Mouse (Mus musculus) hindbrain, embryonic 11.5 days (tissue): ENCODE data around the gene Gm20388. TPM values are rescaled to one million over a fixed set of nuclear protein-coding genes. Genes with fewer than 3 reads are reported as not detected.
A peak's percentile ranks its signal among the peaks of the same experiment; 100 is the strongest.

Experiments used
- ATAC-seq: fragments of 200-750 bp; cut with Nextera tagmentation; 2 replicates; pipeline ENCODE4 v1.8.0; 2017; ENCODE audit warnings: mild to moderate bottlenecking, moderate TSS enrichment, moderate library complexity; ENCODE audit not compliant: low FRiP score
- DNase-seq: peaks from one replicate; pipeline ENCODE4 v3.0.0-alpha.2; 2015; ENCODE audit warnings: low spot score
- H3K27ac ChIP-seq: fragments of 300-500 bp; sonication (generic); 2 replicates; pipeline ENCODE4 v1.5.1; 2014; ENCODE audit warnings: mild to moderate bottlenecking, low read depth, low read length
- H3K27me3 ChIP-seq: fragments of 300-500 bp; sonication (generic); 2 replicates; pipeline ENCODE4 v1.6.1; 2014; ENCODE audit warnings: mild to moderate bottlenecking, low read length, moderate library complexity, mixed read lengths; ENCODE audit not compliant: control insufficient read depth, insufficient read depth
- H3K36me3 ChIP-seq: fragments of 300-500 bp; sonication (generic); 2 replicates; pipeline ENCODE4 v1.6.1; 2014; ENCODE audit warnings: mild to moderate bottlenecking, low read length, moderate library complexity, mixed read lengths; ENCODE audit not compliant: control insufficient read depth, insufficient read depth
- H3K4me1 ChIP-seq: fragments of 300-500 bp; sonication (generic); replicated peaks from 2 replicates; pipeline ENCODE4 v1.6.1; 2014; ENCODE audit warnings: low read length, mixed read lengths; ENCODE audit not compliant: control insufficient read depth, insufficient read depth
- H3K4me2 ChIP-seq: fragments of 300-500 bp; sonication (generic); replicated peaks from 2 replicates; pipeline ENCODE4 v1.6.1; 2014; ENCODE audit warnings: mild to moderate bottlenecking, low read depth, low read length
- H3K4me3 ChIP-seq: fragments of 300-500 bp; sonication (generic); 2 replicates; pipeline ENCODE4 v1.5.1; 2014; ENCODE audit warnings: low read depth, low read length
- H3K9ac ChIP-seq: fragments of 300-500 bp; sonication (generic); 2 replicates; pipeline ENCODE4 v1.6.1; 2014; ENCODE audit warnings: low read depth, low read length
- H3K9me3 ChIP-seq: fragments of 300-500 bp; sonication (generic); 2 replicates; pipeline ENCODE4 v1.6.1; 2016; ENCODE audit warnings: low read length; ENCODE audit not compliant: control insufficient read depth
- WGBS: fragments of 180-500 bp; shearing (Covaris S2); extraction: QIAGEN DNeasy Blood & Tissue Kit; methylation state at CpG from one replicate; pipeline ENCODE4 v1.1.7; 2014; 5-methylcytosine and 5-hydroxymethylcytosine counted together
- polyA plus RNA-seq: library from polyadenylated mRNA; unstranded; fragments of >200 nt; fragmentation: Nextera tagmentation; extraction: Ambion mirVana; gene quantifications from 2 replicates; pipeline ENCODE4 v1.2.1, GENCODE M21; 2014

Gm20388 gene
- polyA plus RNA-seq, 1 experiment from 2014 or later, result 11.8 TPM

DNA sequence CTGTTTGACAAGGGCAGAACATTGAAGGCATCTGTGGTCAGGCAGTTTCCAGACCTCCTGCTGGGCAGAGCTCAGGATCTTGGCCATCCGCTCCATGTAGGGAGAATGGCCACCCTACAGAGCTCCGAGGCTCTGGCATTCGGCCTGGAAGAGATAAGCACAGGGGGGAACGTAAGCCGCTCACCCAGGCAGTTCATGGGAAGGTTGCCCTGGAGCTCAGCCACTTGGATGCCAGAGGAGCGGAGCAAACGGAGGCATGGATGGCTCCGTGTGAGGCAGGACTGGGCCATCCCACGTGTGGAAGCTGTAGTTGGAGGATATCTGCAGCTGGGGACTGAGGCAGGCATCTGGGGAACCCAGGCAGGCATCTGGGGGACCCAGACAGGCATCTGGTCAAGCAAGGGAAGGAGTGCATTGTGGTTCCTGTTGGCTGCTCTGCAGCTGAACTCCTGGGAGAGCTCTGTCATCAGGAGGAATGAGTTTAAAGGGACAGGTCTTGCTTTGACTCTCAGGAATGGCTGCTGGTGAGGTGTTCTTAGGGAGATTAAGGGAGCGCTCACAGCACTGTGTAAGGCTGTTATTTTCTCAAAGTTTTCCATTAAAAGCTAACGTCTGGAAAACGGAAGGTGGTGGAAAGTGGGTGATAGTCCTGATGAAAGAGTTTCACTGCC lies 4406.0 kb downstream of the Gm20388 start:
- no peak overlapping the region for H3K4me2 ChIP-seq
- DNase-seq (no peak), ATAC-seq (no peak)
- no peaks in the 10 kb centered on the region for H3K27me3 ChIP-seq
- H3K9me3 ChIP-seq, result no peaks in the 10 kb centered on the region
- H3K4me1 ChIP-seq, result peaks cover 4% of the 10 kb centered on the region
- H3K9ac ChIP-seq, result no peak overlapping the region
- H3K4me3 ChIP-seq, result no peak overlapping the region
- no peak overlapping the region for H3K27ac ChIP-seq
- no peaks in the 10 kb centered on the region for H3K36me3 ChIP-seq
- 65% methylated on average over 12 of the region's 12 CpGs for WGBS

DNA sequence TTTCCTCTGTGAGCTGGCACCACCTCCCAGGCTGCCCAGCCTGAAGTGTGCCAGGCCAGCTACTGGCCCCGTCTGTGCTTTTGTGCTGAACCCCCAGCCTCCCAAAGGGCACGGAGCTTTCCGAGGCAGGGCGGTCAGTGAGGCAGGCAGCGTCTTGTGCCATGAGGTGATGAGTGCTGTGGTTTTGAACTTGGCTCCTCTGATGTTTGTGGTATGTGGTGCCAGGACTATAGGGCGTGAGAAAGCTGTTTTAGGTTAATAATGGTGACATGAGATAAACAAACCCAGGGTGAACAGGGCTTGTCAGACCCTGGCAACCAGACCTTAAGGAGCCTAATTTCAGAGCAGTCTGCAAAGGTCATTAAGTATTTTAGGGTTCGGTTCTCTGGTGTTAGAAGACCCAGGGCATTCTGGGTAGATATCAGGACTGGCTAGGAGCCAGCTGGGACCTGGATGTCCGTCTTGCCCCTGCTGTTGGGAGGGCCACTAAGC lies 4406.6 kb downstream of the Gm20388 start:
- no peak overlapping the region for H3K9ac ChIP-seq
- H3K9me3 ChIP-seq, result no peaks in the 10 kb centered on the region
- H3K4me3 ChIP-seq, result no peak overlapping the region
- H3K36me3 ChIP-seq, result no peaks in the 10 kb centered on the region
- no peak overlapping the region for H3K4me2 ChIP-seq
- peaks cover 4% of the 10 kb centered on the region for H3K4me1 ChIP-seq
- no peak for DNase-seq
- H3K27ac ChIP-seq, result no peak overlapping the region
- no peak for ATAC-seq
- WGBS, result 65% methylated on average over 8 of the region's 8 CpGs
- H3K27me3 ChIP-seq, result no peaks in the 10 kb centered on the region

DNA sequence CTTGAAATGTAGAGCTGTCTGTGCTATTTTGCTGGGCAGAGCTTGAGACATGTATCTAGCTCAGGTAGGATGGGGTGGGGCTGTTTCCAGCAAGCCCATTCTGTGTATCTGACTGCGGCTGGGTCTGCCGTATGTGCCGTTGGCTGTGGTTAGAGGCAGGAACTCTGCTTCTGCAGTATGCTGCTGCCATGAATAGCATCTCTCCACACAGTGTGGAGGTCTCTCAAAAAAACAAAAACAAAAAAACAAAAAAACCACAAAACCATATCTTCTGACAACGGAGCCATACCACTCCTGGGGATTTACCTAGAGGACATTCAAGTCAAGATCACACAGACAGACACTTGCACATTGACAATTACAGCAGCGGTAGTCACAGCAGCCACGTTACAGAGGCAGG lies 4407.2 kb downstream of the Gm20388 start:
- no peaks in the 10 kb centered on the region for H3K27me3 ChIP-seq
- no peak overlapping the region for H3K4me3 ChIP-seq
- 92% methylated on average over 6 of the region's 6 CpGs for WGBS
- H3K4me1 ChIP-seq, result peaks cover 4% of the 10 kb centered on the region
- no peak for DNase-seq
- no peak overlapping the region for H3K27ac ChIP-seq
- H3K9me3 ChIP-seq, result no peaks in the 10 kb centered on the region
- H3K9ac ChIP-seq, result no peak overlapping the region
- H3K4me2 ChIP-seq, result no peak overlapping the region
- no peaks in the 10 kb centered on the region for H3K36me3 ChIP-seq
- ATAC-seq, result no peak

DNA sequence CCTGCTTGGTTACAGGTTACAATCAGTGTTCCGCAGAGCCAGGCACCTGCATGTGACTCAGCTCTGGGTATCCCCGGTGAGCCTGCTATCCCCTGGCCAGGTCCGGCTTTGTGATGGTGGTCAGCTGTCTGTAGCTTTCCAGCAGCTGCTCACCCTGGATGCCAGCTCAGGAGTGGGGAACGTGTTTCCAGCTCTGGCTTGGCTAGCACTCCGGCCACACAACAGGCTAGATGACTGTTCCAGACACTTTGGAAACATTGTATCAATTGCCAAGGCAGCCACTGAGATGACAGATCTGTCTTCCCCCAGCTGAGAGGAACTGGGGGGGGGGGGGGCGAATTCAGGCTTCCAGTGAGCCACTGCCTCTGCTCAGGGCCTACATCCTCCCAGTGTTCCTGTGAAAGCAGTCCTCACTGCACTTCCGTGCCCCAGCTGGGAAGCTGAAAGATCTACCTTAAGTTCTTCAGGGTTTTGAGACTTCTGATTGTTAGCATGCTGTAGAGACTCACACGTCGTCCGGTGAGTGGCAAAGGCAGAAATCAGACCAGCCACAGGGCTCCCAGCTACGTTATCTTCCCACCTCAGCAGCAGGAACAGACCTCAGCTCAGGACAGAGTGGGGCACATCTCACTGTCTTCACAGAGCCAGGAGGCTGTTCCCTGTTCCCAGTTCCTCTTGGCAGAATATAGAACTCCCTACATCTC lies 4408.1 kb downstream of the Gm20388 start:
- Histone ChIP-seq H3K4me1 (peaks cover 4% of the 10 kb centered on the region), H3K4me2 (no peak overlapping the region), H3K27ac (no peak overlapping the region), H3K27me3 (no peaks in the 10 kb centered on the region), H3K9ac (no peak overlapping the region), H3K4me3 (no peak overlapping the region), H3K36me3 (no peaks in the 10 kb centered on the region), H3K9me3 (no peaks in the 10 kb centered on the region)
- no peak for ATAC-seq
- no peak for DNase-seq
- WGBS, result 79% methylated on average over 11 of the region's 11 CpGs

GRCm38 (mm10) chr8:124319316-124319652 lies 4408.6 kb downstream of the Gm20388 start:
- ATAC-seq (no peak), DNase-seq (no peak)
- peaks cover 4% of the 10 kb centered on the region for H3K4me1 ChIP-seq
- no peaks in the 10 kb centered on the region for H3K36me3 ChIP-seq
- H3K9me3 ChIP-seq, result no peaks in the 10 kb centered on the region
- 84% methylated on average over 4 of the region's 4 CpGs for WGBS
- no peaks in the 10 kb centered on the region for H3K27me3 ChIP-seq
- H3K9ac ChIP-seq, result no peak overlapping the region
- H3K4me3 ChIP-seq, result no peak overlapping the region
- H3K27ac ChIP-seq, result no peak overlapping the region
- no peak overlapping the region for H3K4me2 ChIP-seq

DNA sequence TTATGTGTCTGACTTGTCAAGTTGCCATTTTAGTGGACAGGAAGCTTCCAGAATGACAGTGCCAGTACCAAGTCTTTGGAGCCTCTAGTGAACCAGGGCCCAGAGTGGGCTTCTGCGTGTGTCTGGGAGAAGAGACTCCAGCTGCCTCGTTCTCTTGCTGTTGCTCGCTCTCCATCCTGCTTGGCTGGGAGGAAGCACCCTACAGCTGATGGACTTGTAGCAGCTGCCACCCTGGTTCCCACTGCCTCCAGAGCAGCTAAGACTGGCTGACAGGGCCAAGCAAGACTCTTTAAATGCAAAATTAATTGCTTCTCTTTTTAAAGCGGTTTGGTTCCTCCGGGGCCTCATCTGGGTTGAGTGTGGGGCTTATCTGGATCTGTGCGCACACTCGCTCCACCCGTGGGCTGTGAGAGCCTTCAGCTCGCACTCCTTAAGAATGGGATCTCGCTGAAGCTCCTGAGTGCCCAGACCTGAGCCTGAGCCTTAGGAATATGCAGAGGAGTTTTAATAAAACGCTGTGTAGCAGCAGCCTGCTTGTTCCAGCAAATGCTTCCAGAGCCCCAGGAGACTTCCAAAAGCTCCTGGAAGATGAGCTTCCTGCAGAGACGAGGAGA lies 4410.7 kb downstream of the Gm20388 start:
- H3K9ac ChIP-seq, result no peak overlapping the region
- ATAC-seq, result no peak

DNA sequence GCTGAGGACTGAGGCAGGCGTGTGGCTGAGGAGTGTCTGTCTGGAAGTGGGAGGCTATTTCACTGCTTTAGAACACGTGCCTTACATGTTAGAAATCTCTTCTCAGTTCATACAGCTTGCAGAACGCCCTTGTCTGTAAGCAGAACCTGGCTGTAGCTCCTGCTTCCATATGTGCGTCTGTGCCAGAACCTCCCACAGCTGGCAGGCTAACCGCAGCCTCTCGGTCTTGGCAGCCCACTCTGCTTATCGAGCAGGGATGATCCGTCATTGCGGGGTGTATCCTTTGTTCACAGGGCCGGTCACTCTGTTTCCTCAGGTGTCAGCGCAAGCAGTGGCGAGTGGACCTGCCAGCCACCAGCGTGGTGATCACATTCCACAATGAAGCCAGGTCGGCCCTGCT lies 4412.7 kb downstream of the Gm20388 start:
- Histone ChIP-seq H3K4me3 (no peak overlapping the region), H3K9ac (no peak overlapping the region), H3K9me3 (no peaks in the 10 kb centered on the region), H3K4me2 (no peak overlapping the region), H3K27ac (no peak overlapping the region), H3K27me3 (no peaks in the 10 kb centered on the region), H3K4me1 (peaks cover 2% of the 10 kb centered on the region; the same call in 1 of the 2 replicates), H3K36me3 (no peaks in the 10 kb centered on the region)
- no peak for DNase-seq
- WGBS, result 96% methylated on average over 14 of the region's 14 CpGs
- ATAC-seq, result no peak

More for the DNA sequence above, 4410.7 kb downstream of the Gm20388 start:
- Histone ChIP-seq H3K36me3 (no peaks in the 10 kb centered on the region), H3K4me3 (no peak overlapping the region), H3K4me2 (no peak overlapping the region), H3K9me3 (no peaks in the 10 kb centered on the region), H3K27me3 (no peaks in the 10 kb centered on the region), H3K4me1 (peaks cover 4% of the 10 kb centered on the region), H3K27ac (peak overlapping the region; percentile 67; the same call in 1 of the 2 replicates)
- DNase-seq, result no peak
- 59% methylated on average over 12 of the region's 12 CpGs for WGBS

- Histone ChIP-seq H3K4me1 (no peaks in the 10 kb centered on the region), H3K4me3 (no peak overlapping the region), H3K9me3 (no peaks in the 10 kb centered on the region), H3K36me3 (no peaks in the 10 kb centered on the region), H3K27ac (no peak overlapping the region), H3K9ac (no peak overlapping the region), H3K27me3 (no peaks in the 10 kb centered on the region), H3K4me2 (no peak overlapping the region)
- 80% methylated on average over 7 of the region's 7 CpGs for WGBS
- ATAC-seq (no peak), DNase-seq (no peak)
Measured at GRCm38 (mm10) chr8:124328259-124328658, 4417.6 kb downstream of the Gm20388 start.
